Mouse (Mus musculus) ES-Bruce4 (cell line): ENCODE measurements around the gene Lrp11. TPM values are rescaled to one million over a fixed set of nuclear protein-coding genes. Genes with fewer than 3 reads are reported as not detected.

Source experiments
- H3K27ac ChIP-seq: 2 replicates; pipeline ENCODE4 v1.5.1; 2012; ENCODE audit warnings: low read length, inconsistent platforms; ENCODE audit not compliant: insufficient read depth
- H3K27me3 ChIP-seq: 2 replicates; pipeline ENCODE4 v1.6.1; 2012; ENCODE audit warnings: mild to moderate bottlenecking, low read length, inconsistent platforms; ENCODE audit not compliant: control insufficient read depth, poor library complexity, insufficient read depth, severe bottlenecking
- H3K36me3 ChIP-seq: 2 replicates; pipeline ENCODE4 v1.6.1; 2012; ENCODE audit warnings: inconsistent platforms, mild to moderate bottlenecking, low read length, moderate library complexity; ENCODE audit not compliant: control insufficient read depth, poor library complexity, insufficient read depth, severe bottlenecking
- H3K4me1 ChIP-seq: one replicate; pipeline ENCODE4 v1.8.1; 2011; ENCODE audit warnings: low read length; ENCODE audit not compliant: control insufficient read depth, insufficient read depth
- H3K4me3 ChIP-seq: 2 replicates; pipeline ENCODE4 v1.5.1; 2011; ENCODE audit warnings: low read depth, mild to moderate bottlenecking, low read length
- H3K9ac ChIP-seq: 2 replicates; pipeline ENCODE4 v1.6.1; 2012; ENCODE audit warnings: low read depth, mild to moderate bottlenecking, inconsistent platforms; ENCODE audit not compliant: poor library complexity, severe bottlenecking
- H3K9me3 ChIP-seq: replicated peaks from 2 replicates; pipeline ENCODE4 v1.6.1; 2012; ENCODE audit warnings: mild to moderate bottlenecking, low read length, inconsistent platforms; ENCODE audit not compliant: control insufficient read depth, poor library complexity, insufficient read depth, severe bottlenecking
- CTCF ChIP-seq: IDR thresholded peaks from one replicate; pipeline ENCODE4 v1.8.1; 2011; ENCODE audit warnings: low read depth, low read length
- EP300 ChIP-seq: IDR thresholded peaks from 2 replicates; pipeline ENCODE4 v1.6.1; 2011; ENCODE audit warnings: low read depth, low read length; ENCODE audit not compliant: insufficient read depth
- POLR2A ChIP-seq: IDR thresholded peaks from one replicate; pipeline ENCODE4 v1.8.1; 2011; ENCODE audit warnings: low read length; ENCODE audit not compliant: insufficient read depth
- polyA plus RNA-seq: library from polyadenylated mRNA; stranded (reverse); fragments of >200 nt; gene quantifications from 2 replicates; pipeline ENCODE4 v1.2.4, GENCODE M21; 2011; ENCODE audit warnings: low read depth; ENCODE audit not compliant: missing spikeins, insufficient read depth, insufficient read length

Gene Lrp11
- polyA plus RNA-seq, 1 experiment, result 31.2 TPM

- H3K9ac ChIP-seq, result peak overlapping the region; percentile 87
- peaks cover 4% of the 10 kb centered on the region for H3K4me1 ChIP-seq
- no peak for TF ChIP-seq CTCF
- TF ChIP-seq POLR2A, result no peak
- TF ChIP-seq EP300, result no peak
- no peak overlapping the region for H3K27ac ChIP-seq
- H3K27me3 ChIP-seq, result no peaks in the 10 kb centered on the region
- H3K9me3 ChIP-seq, result no peaks in the 10 kb centered on the region
- peak overlapping the region; percentile 94 for H3K4me3 ChIP-seq
- no peaks in the 10 kb centered on the region for H3K36me3 ChIP-seq
Observed at GRCm38 (mm10) chr10:7590234-7590689, 662 bp downstream of the Lrp11 start.

DNA sequence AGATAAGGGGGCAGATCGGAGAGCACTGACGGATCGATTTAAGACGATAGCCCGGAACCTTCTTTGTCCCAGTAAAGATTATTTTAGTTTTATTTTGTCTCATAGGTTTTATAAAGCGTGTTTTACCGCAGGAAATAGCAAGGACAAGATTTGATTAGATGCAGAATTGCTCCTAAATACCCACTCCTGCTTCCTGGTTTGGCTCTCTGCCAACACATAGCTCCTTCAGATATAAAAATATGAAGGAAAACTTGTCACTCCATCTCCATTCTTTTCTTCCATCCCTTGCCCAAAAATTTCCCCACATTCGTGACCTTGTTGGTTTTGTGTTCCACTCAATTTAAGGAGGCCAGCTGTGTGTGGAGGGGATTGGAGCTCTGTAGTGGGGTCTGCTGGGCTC lies 1.2 kb downstream of the Lrp11 start:
- Histone ChIP-seq H3K9ac (peak overlapping the region; percentile 87), H3K9me3 (no peaks in the 10 kb centered on the region)

DNA sequence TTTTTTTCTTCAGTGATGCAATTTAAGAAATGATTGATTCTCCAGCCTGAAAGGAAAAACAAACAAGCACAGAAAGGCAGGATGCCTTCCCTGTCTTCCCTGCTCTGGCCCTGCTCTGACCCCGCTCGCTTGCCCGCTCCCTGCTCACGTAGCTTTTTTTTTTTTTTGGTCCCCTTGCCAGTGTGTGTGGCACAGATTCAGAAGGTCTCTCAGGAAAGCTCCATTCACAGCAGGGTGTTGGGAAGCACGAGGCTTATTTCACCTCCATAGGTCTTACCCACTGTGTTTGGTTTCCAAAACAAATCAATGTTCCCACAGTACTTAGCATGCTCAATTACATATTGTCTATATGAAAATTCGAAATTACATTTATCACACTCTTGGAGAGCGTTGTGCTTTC lies 5.2 kb downstream of the Lrp11 start:
- Histone ChIP-seq H3K9me3 (no peaks in the 10 kb centered on the region), H3K4me1 (peaks cover 4% of the 10 kb centered on the region), H3K36me3 (no peaks in the 10 kb centered on the region), H3K9ac (no peak overlapping the region), H3K4me3 (no peak overlapping the region), H3K27me3 (no peaks in the 10 kb centered on the region), H3K27ac (no peak overlapping the region)
- no peak for TF ChIP-seq EP300

More for the DNA sequence above, 1.2 kb downstream of the Lrp11 start:
- H3K27me3 ChIP-seq, result no peaks in the 10 kb centered on the region
- no peaks in the 10 kb centered on the region for H3K36me3 ChIP-seq
- TF ChIP-seq POLR2A (no peak), EP300 (no peak), CTCF (no peak)
- no peak overlapping the region for H3K27ac ChIP-seq
- H3K4me3 ChIP-seq, result peak overlapping the region; percentile 94
- peaks cover 4% of the 10 kb centered on the region for H3K4me1 ChIP-seq

DNA sequence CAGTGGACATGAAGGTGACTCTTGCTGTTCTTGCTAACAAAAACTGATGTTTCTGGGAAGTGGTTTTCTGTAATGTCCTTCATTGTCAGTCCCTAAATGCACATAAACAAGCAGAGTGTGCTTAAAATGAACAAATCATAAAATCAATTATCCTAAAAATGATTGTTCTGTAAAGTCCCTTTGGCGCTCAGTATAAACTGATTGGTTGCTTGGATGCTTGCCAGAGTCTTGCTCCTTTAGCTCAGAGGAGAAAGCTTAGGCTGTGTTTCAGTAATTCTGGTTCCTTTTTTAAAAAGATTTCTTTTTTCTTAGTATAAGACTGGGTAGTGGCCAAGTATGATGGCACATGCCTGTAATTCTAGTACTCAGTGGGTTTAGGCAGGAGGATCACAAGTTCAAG lies 6.7 kb downstream of the Lrp11 start:
- Histone ChIP-seq H3K4me3 (no peak overlapping the region), H3K4me1 (peaks cover 4% of the 10 kb centered on the region), H3K9me3 (no peaks in the 10 kb centered on the region), H3K9ac (no peak overlapping the region), H3K27ac (no peak overlapping the region), H3K27me3 (no peaks in the 10 kb centered on the region), H3K36me3 (no peaks in the 10 kb centered on the region)
- no peak for TF ChIP-seq CTCF
- TF ChIP-seq EP300, result no peak
- TF ChIP-seq POLR2A, result no peak

- no peaks in the 10 kb centered on the region for H3K9me3 ChIP-seq
- H3K27me3 ChIP-seq, result no peaks in the 10 kb centered on the region
- H3K4me3 ChIP-seq, result no peak overlapping the region
- TF ChIP-seq EP300 (no peak), CTCF (no peak), POLR2A (no peak)
- no peaks in the 10 kb centered on the region for H3K36me3 ChIP-seq
- H3K9ac ChIP-seq, result no peak overlapping the region
- H3K4me1 ChIP-seq, result no peaks in the 10 kb centered on the region
- no peak overlapping the region for H3K27ac ChIP-seq
Observed at GRCm38 (mm10) chr10:7598177-7598576, 8.6 kb downstream of the Lrp11 start.

DNA sequence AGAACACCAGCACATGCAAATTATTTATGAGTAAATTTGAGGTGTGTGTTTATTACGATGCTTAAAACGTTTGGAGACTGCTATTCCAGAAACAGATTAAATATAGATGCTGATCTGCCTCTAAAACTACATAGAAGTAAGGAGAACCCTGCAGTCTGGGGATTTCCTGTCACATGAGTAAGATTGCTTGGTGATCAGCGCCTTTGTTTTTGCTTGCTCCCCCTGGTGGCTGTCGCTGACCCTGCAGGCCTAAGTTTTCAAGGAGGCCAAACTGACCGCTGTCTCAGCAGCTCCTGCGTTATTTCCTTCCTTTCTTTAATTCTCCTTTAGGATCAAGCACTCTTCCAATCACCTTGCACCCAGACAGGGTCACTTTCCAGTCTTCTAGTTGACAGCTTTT lies 11.0 kb downstream of the Lrp11 start:
- Histone ChIP-seq H3K27me3 (no peaks in the 10 kb centered on the region), H3K9ac (no peak overlapping the region)
- TF ChIP-seq CTCF (peak; percentile 88), POLR2A (no peak), EP300 (no peak)

More for the DNA sequence above, 11.0 kb downstream of the Lrp11 start:
- H3K4me3 ChIP-seq, result no peak overlapping the region
- H3K9me3 ChIP-seq, result no peaks in the 10 kb centered on the region
- no peaks in the 10 kb centered on the region for H3K4me1 ChIP-seq
- H3K27ac ChIP-seq, result no peak overlapping the region
- peaks cover 3% of the 10 kb centered on the region; the same call in 1 of the 2 replicates for H3K36me3 ChIP-seq
